Mouse (Mus musculus) kidney, postnatal 25 days (tissue): ENCODE data around the gene Hadhb.

Experiments used
- DNase-seq, 2 experiments: peaks; one replicate each; pipeline ENCODE4 v3.0.0; 2021; ENCODE audit warnings: mixed read lengths in 2 of 2

Hadhb gene

DNA sequence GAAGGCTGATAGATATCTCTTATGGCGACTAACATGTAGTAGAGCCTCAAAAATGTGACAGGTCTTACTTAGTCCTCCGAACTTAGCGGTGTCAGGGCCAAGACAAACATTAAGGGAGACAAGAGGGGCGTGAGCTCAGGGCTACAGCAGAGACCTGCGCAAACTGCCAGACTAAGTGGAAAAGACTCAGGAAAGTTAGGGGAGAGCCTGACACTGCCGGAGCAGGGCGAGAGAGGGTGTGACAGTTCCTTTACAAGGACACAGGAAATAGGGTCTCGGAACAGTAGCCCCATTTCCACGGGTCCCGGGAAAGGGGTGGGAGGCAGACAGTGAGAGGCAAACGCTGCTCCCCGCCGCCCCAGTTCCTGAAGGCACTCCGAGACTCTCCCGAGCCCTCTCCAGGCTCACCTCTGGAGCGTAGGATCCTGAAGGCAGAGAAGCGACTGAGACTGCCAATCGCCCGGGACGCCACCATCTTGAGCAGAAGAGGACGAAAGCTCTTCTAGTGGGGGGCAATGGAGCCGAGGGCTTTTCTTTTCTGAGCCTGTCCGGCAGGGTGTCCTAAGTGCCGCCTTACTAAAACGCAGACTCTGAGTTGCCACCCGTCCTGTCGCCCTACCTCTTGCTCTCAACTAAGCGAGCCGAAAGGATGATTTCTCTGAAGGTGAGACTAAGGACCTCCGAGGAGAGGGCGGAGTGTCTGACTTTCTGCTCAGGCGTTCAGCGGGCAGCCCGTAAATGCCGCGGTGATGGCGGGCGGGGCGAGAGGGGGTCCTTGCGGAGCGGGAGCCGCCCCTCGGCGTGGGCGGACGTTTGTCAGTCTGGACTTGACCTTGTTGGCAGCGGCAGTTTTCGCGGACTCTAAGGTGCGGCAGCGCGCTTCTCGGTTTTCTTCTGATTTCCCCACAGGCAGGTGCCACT, at the start of gene Hadhb, which contains the start of gene Hadha:
Gene Hadhb (plus strand): TSS at position 775 of the 921 bp plus-strand sequence.
Gene Hadha (minus strand): TSS at position 689 of the 921 bp plus-strand sequence.
- peak; percentile 94 to 96 for DNase-seq

DNA sequence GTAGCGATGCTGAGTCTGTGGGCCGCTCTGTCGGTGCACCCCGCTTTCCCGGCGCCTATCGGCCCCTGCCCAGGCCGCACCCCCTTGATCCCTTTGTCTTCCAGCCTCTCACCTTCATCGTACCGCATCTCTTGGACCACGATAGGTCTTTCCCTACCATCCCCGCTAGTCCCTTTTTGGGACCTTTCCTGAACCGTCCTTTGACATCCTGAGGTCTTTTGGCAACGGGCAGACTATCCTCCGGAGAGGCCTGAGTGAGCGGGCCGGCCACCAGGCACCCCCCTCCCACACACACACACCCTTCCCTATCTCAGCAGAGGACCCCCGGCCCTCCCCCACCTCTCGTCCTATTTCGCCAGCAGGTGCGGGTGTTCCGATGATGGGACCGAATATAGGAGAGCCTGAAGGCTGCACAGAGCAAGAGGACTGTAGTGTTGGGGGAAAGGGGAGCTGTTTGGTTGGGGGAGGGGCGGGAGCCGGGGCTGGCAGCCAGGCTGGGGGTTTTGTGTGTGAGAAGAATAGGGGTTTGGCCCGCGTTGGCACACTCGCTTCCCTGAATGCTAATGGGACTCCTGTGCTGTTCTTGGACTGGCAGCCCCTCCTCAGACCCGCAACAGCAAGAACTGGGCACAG, 49.3 kb upstream of the Hadhb start, which contains the start of gene 3110082J24Rik:
Gene 3110082J24Rik (minus strand): TSS at position 419 of the 633 bp plus-strand sequence.
- DNase-seq, result no peak

DNA sequence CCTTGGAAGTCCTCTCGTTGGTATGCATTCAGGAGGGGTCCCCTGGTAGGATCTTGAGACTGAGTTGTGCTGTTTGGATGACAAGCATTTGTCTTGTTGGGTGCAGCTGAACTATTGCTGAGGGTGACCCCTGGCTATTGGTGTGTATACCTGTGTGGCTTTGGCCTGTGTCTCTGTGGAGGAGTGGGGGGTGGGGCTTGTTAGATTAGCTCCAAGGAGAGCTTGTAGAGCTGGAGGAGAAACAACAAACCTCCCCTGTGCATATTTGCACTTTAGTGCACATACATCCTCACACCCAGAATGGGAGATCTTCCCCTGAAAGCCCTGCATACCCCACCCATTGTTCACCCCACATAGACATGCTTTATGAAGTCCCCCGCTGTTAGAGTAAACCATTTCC, 48.3 kb upstream of the Hadhb start:
- no peak for DNase-seq

DNA sequence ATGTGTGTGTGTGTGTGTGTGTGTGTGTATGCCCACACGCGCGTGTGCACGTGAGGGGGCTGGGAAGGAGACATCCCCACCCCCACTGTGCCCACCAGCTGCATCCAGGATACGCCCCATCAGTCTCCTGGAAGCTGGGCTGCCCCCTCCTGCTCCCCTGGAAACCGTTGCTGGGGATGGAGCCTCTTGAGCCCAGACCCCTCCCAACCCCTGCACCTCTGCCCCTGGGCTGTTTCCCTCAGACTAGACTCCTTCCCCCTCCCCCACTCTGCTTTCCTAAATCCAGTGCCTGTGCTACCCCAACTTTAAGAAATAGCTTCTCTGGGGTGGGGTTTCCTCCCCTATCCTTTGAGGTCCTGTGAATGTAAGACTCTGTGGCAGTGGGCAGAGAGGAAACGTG, 47.9 kb upstream of the Hadhb start:
- no peak for DNase-seq

DNA sequence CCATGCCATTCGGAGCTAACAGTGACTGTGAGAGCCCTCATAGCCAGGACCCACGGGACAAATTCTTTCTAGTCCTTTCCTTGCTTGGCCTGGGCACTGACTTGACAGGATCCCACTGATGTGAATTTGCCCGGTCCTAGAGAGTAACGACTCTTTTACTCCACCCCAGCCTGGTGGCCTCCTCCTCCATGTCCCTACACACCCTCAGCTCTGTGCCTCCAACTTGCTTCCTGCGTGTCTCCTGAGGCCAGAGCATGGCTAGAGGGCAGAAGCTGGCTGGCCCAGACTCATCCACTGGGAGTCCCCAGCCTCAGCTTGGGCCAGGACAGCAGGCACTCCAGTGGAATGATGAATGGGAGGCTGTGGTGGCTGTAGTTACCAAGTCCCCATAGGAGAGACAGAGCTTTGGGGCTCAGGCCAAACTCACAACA, 47.4 kb upstream of the Hadhb start:
- DNase-seq, result no peak

DNA sequence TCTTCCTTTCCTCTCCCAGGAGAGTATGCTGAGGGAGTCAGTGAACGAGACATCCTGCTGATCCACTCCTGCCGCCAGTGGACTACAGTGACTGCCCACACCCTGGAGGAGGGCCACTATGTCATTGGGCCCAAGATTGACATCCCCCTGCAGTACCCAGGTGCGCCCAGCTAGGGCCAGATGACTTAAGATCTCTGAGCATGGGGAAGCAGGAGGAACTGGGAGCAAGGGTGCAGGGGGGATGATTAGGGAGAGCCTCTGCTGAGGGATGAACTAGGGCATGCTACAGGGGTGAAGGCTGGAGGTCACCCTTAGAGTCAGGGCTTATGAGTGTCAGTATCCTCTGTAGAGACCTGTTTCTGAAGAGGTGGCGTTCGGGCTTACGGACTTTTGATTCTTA, 46.8 kb upstream of the Hadhb start:
- no peak for DNase-seq

DNA sequence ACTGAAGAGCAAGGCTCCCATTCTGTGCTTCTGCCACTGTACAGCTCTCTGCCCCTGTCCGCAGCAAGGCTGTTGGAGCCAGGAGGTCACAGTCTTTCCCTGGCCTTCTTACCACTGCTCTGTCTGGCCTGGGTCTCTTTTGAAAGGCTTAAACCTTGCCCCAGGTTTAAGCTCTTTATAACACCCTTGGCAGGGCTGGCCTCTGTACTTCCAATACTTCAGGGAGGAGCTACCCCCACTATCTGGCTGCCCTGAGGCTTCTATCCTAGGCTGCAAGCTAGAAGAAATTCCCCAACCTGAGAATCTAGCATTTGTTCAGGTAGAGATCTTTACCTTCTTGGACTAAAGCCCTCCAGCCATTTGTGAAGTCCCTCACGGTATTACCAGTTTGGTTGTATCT, 45.1 kb upstream of the Hadhb start:
- no peak for DNase-seq

DNA sequence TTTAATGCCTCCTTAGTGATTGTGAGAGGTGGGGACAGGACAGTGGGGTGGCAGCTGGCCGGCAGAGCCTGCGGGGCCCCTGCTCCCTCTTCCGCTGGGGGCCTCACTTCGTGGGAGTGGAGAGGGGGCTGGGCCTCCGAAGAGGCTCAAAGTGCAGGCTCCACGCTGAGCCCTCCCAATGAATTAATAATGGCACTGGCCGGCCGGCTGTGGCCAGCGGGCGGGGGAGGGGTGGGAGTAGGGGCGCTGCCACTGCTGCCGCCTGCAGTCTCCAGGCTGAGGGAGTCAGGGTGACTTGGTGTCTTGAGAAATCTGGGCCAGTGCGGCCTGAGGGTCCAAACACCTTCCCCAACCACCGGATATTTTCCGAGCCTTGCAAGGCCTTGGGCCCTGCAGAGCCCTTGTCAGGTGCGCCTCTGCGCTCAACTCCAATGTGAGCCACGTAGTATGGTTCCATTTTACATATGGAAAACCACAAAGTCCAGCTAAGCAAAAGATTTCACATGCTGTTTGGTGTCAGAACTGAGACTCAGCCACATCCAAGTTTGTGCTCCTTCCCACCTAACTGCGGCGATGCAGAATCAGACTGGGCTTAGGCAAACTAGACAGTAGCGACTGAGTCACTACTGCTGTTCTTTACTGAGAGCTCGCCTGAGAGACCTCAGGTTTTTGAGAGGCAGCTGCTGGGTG, 44.5 kb upstream of the Hadhb start:
- DNase-seq, result no peak

DNA sequence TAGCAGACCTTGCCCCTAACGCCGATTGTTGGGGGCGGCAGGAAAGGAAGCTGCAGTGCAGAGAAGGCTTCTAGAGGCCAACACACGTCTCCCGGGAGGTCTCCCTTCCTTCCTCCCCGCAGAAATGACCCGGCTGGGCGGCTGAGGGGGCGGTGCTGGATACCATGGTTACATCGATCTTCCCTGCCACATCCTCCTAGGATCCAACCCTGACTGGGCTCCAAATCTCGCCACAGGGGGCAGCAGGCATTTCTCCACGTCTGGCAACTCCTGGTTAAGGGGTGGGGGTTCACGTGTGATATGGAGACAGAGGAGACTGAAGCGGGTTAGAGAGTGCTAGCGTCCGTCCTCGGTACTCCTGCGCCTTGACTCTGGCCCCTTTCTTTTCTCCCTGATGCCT, 43.9 kb upstream of the Hadhb start:
- peak; percentile 39 to 56 for DNase-seq

DNA sequence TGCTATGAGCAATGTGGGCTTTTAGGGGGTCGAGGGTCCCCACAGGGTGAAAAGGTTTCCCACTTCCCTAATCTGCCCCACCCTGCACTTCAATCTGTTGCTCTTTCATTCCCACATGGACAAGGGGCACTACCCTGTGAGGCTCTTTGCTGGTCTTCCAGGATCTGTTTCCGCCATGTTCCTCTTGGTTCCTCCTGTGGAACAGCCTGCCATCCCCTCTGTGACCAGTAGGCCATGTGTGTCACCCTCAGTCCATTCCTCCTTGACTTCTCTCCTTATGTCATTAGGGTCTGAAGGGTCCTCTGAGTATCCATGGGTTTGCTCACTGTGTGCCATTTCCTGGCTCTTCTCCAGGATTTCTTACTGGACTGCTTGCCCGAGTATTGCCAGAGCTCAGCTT, 43.3 kb upstream of the Hadhb start:
- no peak for DNase-seq

DNA sequence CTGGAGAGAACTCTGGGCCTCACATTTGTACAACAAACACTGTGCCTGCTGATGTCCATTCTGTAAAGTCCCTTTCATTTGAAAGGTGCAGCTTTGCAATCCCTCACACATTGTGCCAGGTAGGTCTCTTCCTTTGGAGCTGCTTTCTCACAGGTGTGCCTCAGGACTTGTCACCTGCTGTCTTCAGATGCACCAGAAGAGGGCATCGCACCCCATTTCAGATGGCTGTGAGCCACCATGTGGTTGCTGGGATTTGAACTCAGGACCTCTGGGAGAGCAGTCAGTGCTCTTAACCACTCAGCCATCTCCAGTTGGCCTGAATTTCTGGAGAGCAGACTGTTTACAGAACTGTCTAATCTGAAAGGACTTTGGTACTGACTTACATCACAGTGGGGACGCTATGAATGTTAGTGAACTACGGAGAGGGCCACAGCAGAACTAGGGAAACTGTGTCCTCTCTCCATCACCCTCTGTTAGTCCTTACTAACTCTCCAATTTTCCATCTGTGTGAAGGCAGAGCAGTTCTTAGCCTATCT, 42.4 kb upstream of the Hadhb start:
- DNase-seq, result no peak

DNA sequence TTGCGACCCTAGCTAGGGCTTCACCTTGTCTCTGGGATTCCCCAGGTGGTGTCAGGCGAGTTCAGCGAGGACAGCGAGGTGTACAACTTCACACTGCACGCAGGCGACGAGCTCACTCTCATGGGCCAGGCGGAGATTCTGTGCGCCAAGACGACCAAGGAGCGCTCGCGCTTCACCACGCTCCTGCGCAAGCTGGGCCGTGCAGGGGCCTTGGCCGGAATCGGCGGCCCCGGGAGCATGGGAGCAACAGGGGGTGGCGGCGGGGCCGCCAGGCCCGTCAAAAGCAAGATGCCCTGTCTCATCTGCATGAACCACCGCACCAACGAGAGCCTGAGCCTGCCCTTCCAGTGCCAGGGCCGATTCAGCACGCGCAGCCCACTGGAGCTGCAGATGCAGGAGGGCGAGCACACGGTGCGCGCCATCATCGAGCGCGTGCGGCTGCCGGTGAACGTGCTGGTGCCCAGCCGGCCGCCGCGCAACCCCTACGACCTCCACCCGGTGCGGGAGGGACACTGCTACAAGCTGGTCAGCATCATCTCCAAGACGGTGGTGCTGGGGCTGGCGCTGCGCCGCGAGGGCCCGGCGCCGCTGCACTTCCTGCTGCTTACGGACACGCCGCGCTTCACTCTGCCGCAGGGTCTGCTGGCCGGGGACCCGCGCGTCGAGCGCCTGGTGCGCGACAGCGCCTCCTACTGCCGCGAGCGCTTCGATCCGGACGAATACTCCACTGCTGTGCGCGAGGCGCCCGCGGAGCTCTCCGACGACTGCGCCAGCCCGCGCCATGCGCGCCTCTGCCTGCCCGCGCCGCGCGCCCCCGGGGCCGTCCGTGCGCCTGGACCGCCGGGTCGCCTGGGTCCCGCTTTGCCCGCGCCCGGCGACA, 40.9 kb upstream of the Hadhb start:
- peak; percentile 66 to 71 for DNase-seq

DNA sequence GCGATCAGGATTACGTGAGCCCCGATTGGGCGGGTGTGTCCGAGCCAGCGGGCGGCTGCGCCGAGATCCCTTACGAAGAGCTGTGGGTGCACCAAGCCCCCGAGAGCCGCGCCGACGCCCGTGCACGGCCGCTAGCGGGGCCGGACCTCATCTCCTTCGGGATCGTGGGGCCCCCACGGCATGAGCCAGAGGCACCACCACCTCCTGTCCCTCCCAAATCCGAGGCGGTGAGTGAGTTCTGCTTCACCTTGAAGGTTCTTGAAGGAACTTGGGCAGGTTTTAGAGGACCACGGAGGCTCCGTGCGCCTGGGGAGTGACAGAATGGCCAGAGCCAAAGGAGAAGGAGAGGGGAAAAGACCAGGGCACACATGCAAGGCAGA, 40.3 kb upstream of the Hadhb start:
- no peak for DNase-seq

DNA sequence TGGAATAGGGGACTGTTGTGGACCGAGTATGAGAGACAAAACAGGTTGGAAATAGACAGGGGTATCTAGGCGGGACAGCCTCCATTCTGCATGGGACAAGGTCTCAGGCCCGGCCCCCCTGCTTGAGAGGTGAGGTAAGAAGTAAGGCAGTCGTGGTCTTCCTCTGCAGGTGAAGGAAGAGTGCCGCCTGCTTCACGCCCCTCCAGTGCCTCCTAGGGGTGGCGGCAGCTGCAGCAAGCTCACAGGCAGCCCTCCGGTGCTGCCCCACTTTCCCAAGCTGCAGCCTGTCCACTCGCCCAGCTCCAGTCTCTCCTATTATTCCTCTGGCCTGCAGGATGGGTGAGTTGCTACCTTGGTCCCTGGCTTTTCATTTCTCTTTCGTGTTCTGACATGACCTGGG, 39.3 kb upstream of the Hadhb start:
- DNase-seq, result no peak

DNA sequence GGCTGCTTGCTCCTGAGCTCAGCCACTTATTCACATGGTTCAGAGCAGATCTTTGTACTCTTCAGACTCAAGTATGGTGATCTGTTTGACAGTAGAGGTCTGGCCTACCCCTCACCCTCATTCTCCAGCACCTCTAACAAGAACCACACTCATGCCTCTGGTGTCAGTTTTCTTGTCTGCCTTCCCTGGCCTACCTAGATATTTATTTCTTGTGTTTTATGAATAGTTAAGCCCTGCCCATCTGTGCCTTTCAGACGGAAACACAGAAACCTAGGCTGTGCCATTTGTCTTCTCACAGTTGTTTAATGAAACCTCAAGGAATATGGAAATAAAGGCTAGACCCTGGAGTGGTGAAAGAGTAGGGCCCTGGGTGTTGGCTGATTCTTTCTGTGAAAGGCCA, 37.0 kb upstream of the Hadhb start:
- DNase-seq, result no peak

DNA sequence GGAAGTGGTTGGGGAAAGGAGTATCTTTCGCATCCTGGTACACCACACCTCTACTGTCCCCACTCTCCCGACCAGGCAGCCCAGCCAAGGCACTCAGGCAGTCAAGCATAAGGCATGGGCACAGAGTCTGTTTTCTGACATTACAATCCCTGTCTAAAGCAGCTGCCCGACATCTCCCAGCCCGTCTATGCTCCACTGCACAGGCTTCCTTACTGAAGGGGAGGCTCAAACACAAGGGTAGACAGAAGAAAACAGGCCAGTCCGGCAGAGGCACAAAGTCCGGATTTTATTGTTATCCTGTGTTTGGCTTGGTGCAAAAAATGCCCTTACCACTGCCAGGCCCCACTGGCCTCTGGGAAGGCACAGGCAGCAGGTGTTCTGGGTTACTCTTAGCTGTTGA, 35.9 kb upstream of the Hadhb start:
- peak; percentile 46 to 58 for DNase-seq

DNA sequence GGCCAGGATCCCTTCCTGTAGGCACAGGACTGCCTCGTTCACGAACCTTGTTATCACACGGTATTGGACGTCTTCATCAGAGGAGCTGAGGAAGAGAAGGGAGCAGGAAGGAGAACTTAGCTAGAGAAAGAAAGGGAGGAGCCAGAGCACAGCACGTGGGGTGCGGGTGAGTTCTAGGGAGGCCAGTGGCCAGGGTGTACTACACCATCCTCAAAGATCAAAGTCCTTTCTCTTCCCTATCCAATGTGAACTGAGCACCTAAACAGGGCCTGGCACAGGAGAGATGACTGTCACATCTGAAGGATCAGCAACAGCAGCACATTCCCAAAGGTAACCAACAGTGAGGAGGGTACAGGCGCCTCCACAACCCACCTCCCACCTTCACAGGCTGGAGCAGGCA, 34.9 kb upstream of the Hadhb start:
- DNase-seq, result peak; percentile 61 to 83

DNA sequence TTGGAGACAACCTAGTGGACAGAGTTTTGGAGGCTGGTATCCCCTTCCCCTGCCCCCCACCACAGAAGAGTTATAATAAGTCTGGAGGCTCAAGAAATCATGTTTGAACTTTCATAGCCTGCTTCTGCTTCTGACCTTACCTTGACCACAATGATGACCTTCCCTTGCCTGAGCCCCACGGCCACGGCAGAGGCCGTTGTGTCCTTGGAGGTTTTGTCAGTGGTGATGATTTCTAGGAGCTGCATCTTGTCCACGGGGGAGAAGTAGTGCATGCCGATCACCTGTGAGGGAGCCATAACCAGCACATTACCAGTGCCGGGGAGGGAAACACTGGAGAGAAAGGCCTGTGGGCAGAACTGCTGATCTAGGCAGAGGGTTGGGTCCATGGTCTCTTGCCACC, 32.6 kb upstream of the Hadhb start:
- DNase-seq, result no peak

DNA sequence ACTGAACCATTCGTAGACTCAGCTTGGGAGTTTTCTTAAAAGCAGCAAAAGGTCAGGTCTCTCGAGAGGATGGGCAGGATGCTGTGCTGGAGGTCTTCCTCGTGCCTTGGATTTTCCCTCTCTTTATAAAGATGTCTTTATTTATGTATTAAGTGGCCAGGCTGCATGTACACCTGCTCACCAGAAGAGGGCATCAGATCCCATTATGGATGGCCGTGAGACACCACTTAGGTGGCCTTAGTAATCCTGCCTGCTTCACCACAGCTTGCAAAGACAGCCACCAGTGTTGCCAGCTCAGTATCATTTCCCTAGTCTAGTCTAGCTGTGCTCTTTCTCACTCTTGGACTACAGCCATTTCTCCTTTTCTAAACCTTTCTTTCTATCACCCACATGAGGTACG, 29.5 kb upstream of the Hadhb start:
- peak in 1 of 2 experiments; percentile 25 for DNase-seq

DNA sequence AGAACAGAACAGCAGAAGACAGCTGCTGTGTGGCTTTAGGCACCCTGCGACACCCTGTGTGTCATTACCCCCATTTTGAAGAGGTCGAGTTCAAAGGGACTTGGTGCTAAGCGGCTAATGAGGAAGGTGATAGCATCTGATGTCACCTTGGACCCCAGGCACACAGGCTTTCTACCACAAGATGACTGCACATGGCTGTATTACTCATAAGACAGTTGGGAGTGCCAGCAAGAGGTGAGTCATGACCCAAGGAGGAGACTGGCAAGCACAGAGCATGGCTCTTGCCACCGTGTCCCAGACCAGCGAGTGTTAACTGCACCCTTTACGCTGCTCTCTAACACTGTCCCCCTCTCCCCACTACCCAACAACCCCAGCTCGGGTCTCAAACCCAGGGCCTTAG, 28.3 kb upstream of the Hadhb start:
- DNase-seq, result no peak

DNA sequence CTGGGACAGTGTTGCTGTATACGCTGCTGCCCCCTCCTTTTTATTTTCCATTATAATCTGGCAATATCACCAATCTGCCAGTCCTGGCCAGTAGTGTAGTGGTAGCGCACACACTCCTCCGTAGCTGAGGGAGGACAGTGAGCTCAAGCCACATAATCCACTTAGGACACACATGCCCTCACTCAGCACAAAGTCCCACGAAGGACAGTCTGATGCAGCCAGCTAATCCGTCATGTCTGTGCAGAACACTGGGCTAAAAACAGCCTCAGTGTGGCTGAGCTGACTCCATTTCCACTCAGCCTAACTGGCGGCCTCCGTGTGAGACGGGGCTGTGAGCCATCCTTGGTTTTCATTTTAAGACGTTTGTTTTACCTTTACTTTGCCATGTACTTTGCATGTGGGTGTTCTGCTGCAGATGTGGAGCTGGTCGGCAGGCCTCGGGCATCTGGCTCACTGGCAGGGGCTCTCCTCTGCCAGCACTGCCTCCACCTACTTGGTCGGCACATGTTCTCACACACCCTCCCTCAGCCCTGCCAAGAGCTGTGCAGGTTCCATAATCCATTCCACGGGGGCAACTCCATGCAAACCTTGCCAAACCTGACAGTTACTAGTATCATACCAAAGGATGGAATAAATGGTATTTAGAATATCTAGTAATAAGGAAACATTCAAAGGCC, 27.0 kb upstream of the Hadhb start:
- DNase-seq, result no peak

DNA sequence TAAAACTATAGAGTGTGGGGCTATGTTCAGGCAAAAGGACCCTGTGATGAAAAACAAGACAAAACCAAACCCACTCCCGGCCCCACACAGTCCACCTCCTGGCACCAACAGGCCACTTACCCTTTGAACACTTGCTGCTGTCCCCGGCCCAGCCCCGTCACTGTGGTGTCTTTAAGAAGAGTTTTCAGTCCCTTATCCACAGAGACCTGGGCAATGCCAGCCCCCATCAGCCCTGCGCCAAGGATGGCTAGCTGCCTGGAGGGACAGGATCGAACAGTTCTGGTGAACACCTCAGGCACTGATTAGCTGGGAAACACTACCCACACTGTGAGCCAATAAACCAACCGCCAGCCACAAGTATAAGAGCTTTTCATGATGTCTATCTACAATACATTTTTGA, 26.4 kb upstream of the Hadhb start:
- DNase-seq, result no peak
